Mouse (Mus musculus) stomach, embryonic 14.5 days (tissue): ENCODE data around the gene Atp11a. TPM values are rescaled to one million over a fixed set of nuclear protein-coding genes. Genes with fewer than 3 reads are reported as not detected.
A peak's percentile ranks its signal among the peaks of the same experiment; 100 is the strongest.

Experiments
- ATAC-seq: fragments of 200-750 bp; cut with Nextera tagmentation; 2 replicates; pipeline ENCODE4 v1.8.0; 2017; ENCODE audit warnings: low read depth, moderate TSS enrichment; ENCODE audit not compliant: insufficient number of reproducible peaks, insufficient read depth, low FRiP score
- H3K27ac ChIP-seq: fragments of 300-500 bp; sonication (generic); 2 replicates; pipeline ENCODE4 v1.5.1; 2014; ENCODE audit warnings: mild to moderate bottlenecking, low read length, moderate library complexity, mixed read lengths
- H3K27me3 ChIP-seq: fragments of 300-500 bp; sonication (generic); 2 replicates; pipeline ENCODE4 v1.6.1; 2014; ENCODE audit warnings: low read length, control low read depth, mixed read lengths; ENCODE audit not compliant: control insufficient read depth, insufficient read depth
- H3K36me3 ChIP-seq: fragments of 300-500 bp; sonication (generic); 2 replicates; pipeline ENCODE4 v1.6.1; 2014; ENCODE audit warnings: mild to moderate bottlenecking, control low read depth, low read length, moderate library complexity, mixed read lengths; ENCODE audit not compliant: control insufficient read depth, insufficient read depth
- H3K4me1 ChIP-seq: fragments of 300-500 bp; sonication (generic); 2 replicates; pipeline ENCODE4 v1.6.1; 2014; ENCODE audit warnings: low read length, control low read depth, mixed read lengths; ENCODE audit not compliant: control insufficient read depth, insufficient read depth
- H3K4me2 ChIP-seq: fragments of 300-500 bp; sonication (generic); replicated peaks from 2 replicates; pipeline ENCODE4 v1.6.1; 2014; ENCODE audit warnings: low read depth, low read length, control low read depth
- H3K4me3 ChIP-seq: fragments of 300-500 bp; sonication (generic); 2 replicates; pipeline ENCODE4 v1.5.1; 2014; ENCODE audit warnings: low read depth, low read length, control low read depth
- H3K9ac ChIP-seq: fragments of 300-500 bp; sonication (generic); replicated peaks from 2 replicates; pipeline ENCODE4 v1.6.1; 2014; ENCODE audit warnings: low read depth, mild to moderate bottlenecking, control low read depth, low read length, moderate library complexity, mixed read lengths
- H3K9me3 ChIP-seq: fragments of 300-500 bp; sonication (generic); 2 replicates; pipeline ENCODE4 v1.6.1; 2016; ENCODE audit warnings: low read depth, low read length, control low read depth; ENCODE audit not compliant: control insufficient read depth
- WGBS: fragments of 180-500 bp; shearing (Covaris S2); extraction: QIAGEN DNeasy Blood & Tissue Kit; methylation state at CpG from one replicate; pipeline ENCODE4 v1.1.7; 2014; 5-methylcytosine and 5-hydroxymethylcytosine counted together
- polyA plus RNA-seq: library from polyadenylated mRNA; unstranded; fragments of >200 nt; fragmentation: Nextera tagmentation; extraction: Ambion mirVana; gene quantifications from 2 replicates; pipeline ENCODE4 v1.2.1, GENCODE M21; 2014

The Atp11a gene
- polyA plus RNA-seq, 1 experiment from 2014 or later, result 20.8 TPM

- Histone ChIP-seq H3K36me3 (no peaks in the 10 kb centered on the region), H3K9ac (peak overlapping the region; percentile 61), H3K27ac (no peak overlapping the region), H3K9me3 (no peaks in the 10 kb centered on the region), H3K27me3 (no peaks in the 10 kb centered on the region), H3K4me1 (no peaks in the 10 kb centered on the region; the same call in 1 of the 2 replicates), H3K4me2 (peak overlapping the region; percentile 90), H3K4me3 (peak overlapping the region; percentile 53)
- WGBS, result 60% methylated on average over 16 of the region's 16 CpGs
- ATAC-seq, result no peak
Observed at GRCm38 (mm10) chr8:12916156-12916900, 159.5 kb downstream of the Atp11a start.

GRCm38 (mm10) chr8:12917029-12917428 lies 160.2 kb downstream of the Atp11a start:
- no peak overlapping the region for H3K4me3 ChIP-seq
- no peaks in the 10 kb centered on the region for H3K9me3 ChIP-seq
- no peaks in the 10 kb centered on the region for H3K27me3 ChIP-seq
- ATAC-seq, result no peak
- H3K4me1 ChIP-seq, result no peaks in the 10 kb centered on the region; the same call in 1 of the 2 replicates
- 92% methylated on average over 3 of the region's 3 CpGs for WGBS
- H3K36me3 ChIP-seq, result no peaks in the 10 kb centered on the region
- H3K9ac ChIP-seq, result no peak overlapping the region
- H3K4me2 ChIP-seq, result no peak overlapping the region
- H3K27ac ChIP-seq, result no peak overlapping the region

DNA sequence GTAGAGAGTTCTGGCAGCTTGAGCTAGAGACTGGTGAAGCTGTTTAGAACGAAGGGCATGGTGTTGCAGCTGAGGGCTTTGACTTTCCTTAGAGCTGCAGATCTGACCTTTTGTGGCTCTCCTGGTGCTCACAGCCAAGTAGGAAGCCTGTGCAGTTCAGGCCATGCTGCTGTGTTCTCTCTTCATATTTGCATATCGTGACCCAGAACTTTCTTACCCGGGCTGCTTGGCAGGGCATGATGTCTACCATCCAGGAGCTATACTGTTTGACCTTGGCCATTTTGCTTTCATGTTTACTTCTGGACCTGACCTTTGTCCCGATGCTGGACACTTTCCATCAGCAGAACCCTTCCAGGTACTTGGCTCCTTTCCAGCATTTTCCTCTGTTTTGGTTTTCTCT lies 161.0 kb downstream of the Atp11a start:
- Histone ChIP-seq H3K4me1 (no peaks in the 10 kb centered on the region; the same call in 1 of the 2 replicates), H3K4me3 (no peak overlapping the region), H3K9me3 (no peaks in the 10 kb centered on the region), H3K9ac (no peak overlapping the region), H3K36me3 (no peaks in the 10 kb centered on the region), H3K27ac (no peak overlapping the region), H3K27me3 (no peaks in the 10 kb centered on the region), H3K4me2 (no peak overlapping the region)
- no peak for ATAC-seq
- WGBS, result 69% methylated on average over 4 of the region's 4 CpGs

Other genes with a start within 250 kb of the Atp11a start
- gene Spaca7, start 184.0 kb upstream of the Atp11a start, polyA plus RNA-seq, result not detected in 2 replicates
- 49.2 and 54.2 TPM in 2 replicates for gene Tubgcp3, start 84.8 kb upstream of the Atp11a start, polyA plus RNA-seq
- gene Mcf2l, start 116.8 kb downstream of the Atp11a start, polyA plus RNA-seq, result 20.7 and 24.5 TPM in 2 replicates